Mouse (Mus musculus) thymus, adult 2 months (tissue): ENCODE results near the gene Plcb2.

Source experiments
- CTCF ChIP-seq: fragments of 200-500 bp; IDR thresholded peaks from 2 replicates; pipeline ENCODE4 v1.5.1; 2012; ENCODE audit warnings: mild to moderate bottlenecking, control low read depth, low read length, moderate library complexity, borderline replicate concordance; ENCODE audit not compliant: control insufficient read depth, poor library complexity, insufficient read depth; ENCODE audit errors: extremely low read depth
- POLR2A ChIP-seq: fragments of 200-500 bp; IDR thresholded peaks from 2 replicates; pipeline ENCODE4 v1.6.1; 2012; ENCODE audit warnings: mild to moderate bottlenecking, low read length, control low read depth, moderate library complexity; ENCODE audit not compliant: control insufficient read depth, poor library complexity, insufficient read depth; ENCODE audit errors: extremely low read depth

- TF ChIP-seq CTCF (no peak), POLR2A (no peak)
Measured at GRCm38 (mm10) chr2:118761358-118761757, 33.1 kb upstream of the Plcb2 start.
